Mouse (Mus musculus): Measurements from ENCODE around the gene Mdm4. TPM values are rescaled to one million over a fixed set of nuclear protein-coding genes. Genes with fewer than 3 reads are reported as not detected.
"Not testable (repeated sequence)": the region's sequence is repeated elsewhere in the genome, so short reads cannot be mapped to it uniquely, and the experiment has no call there.

Gene Mdm4
- polyA plus RNA-seq, 1 experiment from 2014 or later, result 31.9 TPM

DNA sequence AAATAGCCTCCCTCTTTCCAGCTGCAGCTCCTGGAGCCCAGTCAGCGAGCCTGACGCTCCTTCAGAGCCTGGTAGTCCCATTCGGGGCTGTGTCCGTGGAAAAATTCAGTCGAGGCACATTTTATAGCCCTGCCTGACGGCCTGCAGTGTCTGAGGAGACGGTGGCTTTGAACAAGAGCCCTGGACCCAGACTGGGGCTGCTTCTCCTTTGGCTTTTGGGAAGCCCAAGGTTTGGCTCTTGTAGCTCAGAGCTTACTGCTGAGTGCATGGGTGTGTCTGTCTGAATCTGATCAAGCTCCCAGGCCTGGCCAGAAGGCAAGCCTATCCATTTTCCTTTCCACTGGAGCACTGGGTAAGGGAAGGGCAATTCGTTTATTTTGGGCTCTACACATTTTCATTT is 17.2 kb upstream of the Mdm4 start:
- H3K27ac ChIP-seq, result peak overlapping the region; percentile 99
- peaks cover 68% of the 10 kb centered on the region for H3K4me1 ChIP-seq (replicated peaks)
- H3K27me3 ChIP-seq (ENCODE audit: insufficient read depth, poor library complexity, severe bottlenecking), result no peaks in the 10 kb centered on the region
- DNase-seq (ENCODE audit: low spot score), result no peak
- WGBS, result 44% methylated on average over 8 of the region's 8 CpGs
- peak overlapping the region; percentile 95 for H3K4me3 ChIP-seq
- H3K9me3 ChIP-seq, result no peaks in the 10 kb centered on the region
- 0 out of 2 replicates have a peak, but pooled peaks cover 13% of the 10 kb centered on the region for H3K36me3 ChIP-seq

GRCm38 (mm10) chr1:133046441-133046931 is 16.1 kb upstream of the Mdm4 start:
- Histone ChIP-seq H3K27me3 (ENCODE audit: insufficient read depth, poor library complexity, severe bottlenecking) (no peaks in the 10 kb centered on the region), H3K27ac (peak overlapping the region; percentile 99), H3K4me3 (peak overlapping the region; percentile 95), H3K4me1 (replicated peaks) (peaks cover 60% of the 10 kb centered on the region), H3K9me3 (no peaks in the 10 kb centered on the region), H3K36me3 (0 out of 2 replicates have a peak, but pooled peaks cover 8% of the 10 kb centered on the region)
- WGBS, result under 1% methylated on average over 33 of the region's 40 CpGs
- peak; percentile 63 for DNase-seq (ENCODE audit: low spot score)

DNA sequence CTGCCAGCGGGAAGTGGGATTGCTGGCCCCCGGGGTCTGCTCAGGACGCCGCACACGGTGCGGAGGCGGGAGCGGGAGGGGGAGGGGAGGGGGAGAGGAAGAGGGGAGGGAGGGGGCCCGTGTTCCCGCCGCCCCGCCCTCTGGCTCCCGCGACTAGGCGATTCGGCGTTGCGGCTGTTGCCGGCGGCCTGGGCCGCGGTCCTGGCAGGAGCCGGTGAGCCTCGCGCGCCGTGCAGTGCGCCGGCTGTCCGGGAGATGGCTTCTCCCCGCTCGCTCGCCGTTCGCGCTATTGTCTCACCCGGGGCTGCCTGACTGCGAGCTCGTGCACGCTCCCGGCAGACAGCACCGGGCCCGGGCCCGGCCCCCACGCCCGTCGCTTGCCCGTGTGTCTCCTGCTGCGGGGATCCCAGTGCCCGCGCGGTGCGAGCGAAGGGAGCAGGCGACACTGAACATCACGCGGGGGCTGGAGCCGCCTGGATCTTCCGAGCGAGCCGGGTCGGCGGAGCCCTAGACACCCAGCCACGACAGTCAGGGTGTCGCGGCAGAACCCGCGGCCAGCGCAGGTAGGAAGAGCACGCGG is 15.6 kb upstream of the Mdm4 start:
- peaks cover 60% of the 10 kb centered on the region for H3K4me1 ChIP-seq (replicated peaks)

DNA sequence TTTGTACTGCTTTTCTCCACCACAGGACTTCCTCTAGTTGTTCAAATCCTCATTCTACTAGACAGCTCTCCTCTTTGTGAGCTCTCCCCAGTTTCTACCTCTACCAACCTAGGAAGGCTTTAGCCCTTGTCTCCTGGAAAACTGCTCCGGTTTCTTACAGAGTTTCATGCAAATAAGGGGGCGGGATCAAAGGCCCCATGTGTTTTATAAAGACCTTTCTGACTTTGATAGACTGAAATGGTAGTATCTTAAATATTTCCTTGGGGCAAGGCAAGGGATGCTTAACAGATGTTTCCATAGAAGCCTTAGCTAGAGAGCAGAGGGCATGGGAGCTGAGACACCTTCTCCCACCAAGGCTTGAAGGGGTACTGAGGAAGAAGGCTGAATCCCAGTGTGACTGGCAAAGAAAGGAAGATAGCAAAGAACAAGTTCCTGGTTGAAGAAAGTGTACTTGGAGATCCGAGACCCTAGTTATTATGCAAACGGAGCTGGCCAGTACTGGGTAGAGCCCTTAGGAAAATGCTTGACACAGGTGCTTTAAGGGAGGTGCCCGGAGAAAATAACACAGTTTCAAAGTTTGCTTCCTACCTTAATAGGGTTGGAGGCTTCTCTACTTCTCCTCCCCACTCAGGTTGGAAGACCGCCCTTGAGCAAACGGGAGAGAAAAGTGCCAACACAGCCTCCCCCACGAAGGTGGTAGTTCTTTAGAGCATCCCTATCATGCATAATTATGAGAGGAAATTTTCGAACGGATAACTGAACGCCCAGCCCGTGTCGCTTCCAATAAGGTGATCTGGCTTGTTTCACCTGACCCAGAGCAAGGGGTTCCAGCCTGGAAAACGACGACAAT is 14.9 kb upstream of the Mdm4 start, which contains the start of gene Pik3c2b:
TSS of gene Pik3c2b (plus strand) at position 657 of the 850 bp plus-strand sequence.
- WGBS, result 3% methylated on average over 15 of the region's 15 CpGs
- H3K27me3 ChIP-seq (ENCODE audit: insufficient read depth, poor library complexity, severe bottlenecking), result no peaks in the 10 kb centered on the region
- H3K4me3 ChIP-seq, result peak within 1 kb of the TSS; percentile 95
- no peak for DNase-seq (ENCODE audit: low spot score)
- H3K4me1 ChIP-seq (replicated peaks), result peaks cover 53% of the 10 kb centered on the region
- peak within 1 kb of the TSS; percentile 99 for H3K27ac ChIP-seq
- no peaks in the 10 kb centered on the region for H3K36me3 ChIP-seq
- H3K9me3 ChIP-seq, result no peaks in the 10 kb centered on the region

More for the DNA sequence above, 15.6 kb upstream of the Mdm4 start:
- peak; percentile 84 for DNase-seq (ENCODE audit: low spot score)
- Histone ChIP-seq H3K27me3 (ENCODE audit: insufficient read depth, poor library complexity, severe bottlenecking) (no peaks in the 10 kb centered on the region), H3K9me3 (no peaks in the 10 kb centered on the region), H3K4me3 (peak overlapping the region; percentile 95), H3K27ac (peak overlapping the region; percentile 99), H3K36me3 (0 out of 2 replicates have a peak, but pooled peaks cover 4% of the 10 kb centered on the region)
- WGBS, result under 1% methylated on average over 70 of the region's 71 CpGs

GRCm38 (mm10) chr1:133039505-133039949 is 9.2 kb upstream of the Mdm4 start:
- no peak overlapping the region for H3K27ac ChIP-seq

DNA sequence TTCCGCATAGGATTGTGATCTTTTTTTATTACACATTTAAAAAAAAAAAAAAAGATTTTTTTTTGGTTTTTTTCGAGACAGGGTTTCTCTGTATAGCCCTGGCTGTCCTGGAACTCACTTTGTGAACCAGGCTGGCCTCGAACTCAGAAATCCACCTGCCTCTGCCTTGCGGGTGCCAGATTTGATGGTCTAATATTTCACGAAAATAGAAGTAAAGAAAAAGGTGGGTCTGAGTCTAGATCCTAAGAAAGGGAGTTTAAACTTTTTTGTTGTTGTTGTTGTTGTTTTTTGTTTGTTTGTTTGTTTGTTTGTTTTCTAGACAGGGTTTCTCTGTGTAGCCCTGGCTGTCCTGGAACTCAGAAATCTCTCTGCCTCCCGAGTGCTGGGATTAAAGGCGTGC is 4.3 kb upstream of the Mdm4 start:
- peaks cover 11% of the 10 kb centered on the region for H3K4me1 ChIP-seq (replicated peaks)

More at GRCm38 (mm10) chr1:133039505-133039949, 9.2 kb upstream of the Mdm4 start:
- Histone ChIP-seq H3K4me1 (replicated peaks) (no peaks in the 10 kb centered on the region; the same call in 1 of the 2 replicates), H3K9me3 (no peaks in the 10 kb centered on the region), H3K36me3 (no peaks in the 10 kb centered on the region), H3K27me3 (ENCODE audit: insufficient read depth, poor library complexity, severe bottlenecking) (no peaks in the 10 kb centered on the region), H3K4me3 (no peak overlapping the region)
- DNase-seq (ENCODE audit: low spot score), result peak; percentile 66
- WGBS, result 13% methylated on average over 4 of the region's 4 CpGs

DNA sequence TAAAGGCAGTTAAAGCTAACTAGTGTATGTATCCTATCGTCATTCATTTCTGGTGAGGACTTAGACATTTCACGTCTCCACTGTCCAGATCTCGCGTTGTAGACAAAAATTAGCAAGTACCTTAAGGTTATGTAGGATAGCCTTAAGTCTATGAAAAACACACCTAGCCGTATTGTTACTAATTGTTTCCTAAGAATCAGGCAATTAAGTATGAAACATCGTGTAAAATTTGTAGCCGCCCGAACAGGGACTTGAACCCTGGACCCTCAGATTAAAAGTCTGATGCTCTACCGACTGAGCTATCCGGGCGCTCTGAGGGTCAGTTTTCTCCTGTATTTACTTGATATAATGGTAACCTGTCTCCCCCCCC is 3.7 kb upstream of the Mdm4 start:
- no peaks in the 10 kb centered on the region for H3K9me3 ChIP-seq
- H3K36me3 ChIP-seq, result no peaks in the 10 kb centered on the region
- H3K27me3 ChIP-seq (ENCODE audit: insufficient read depth, poor library complexity, severe bottlenecking), result no peaks in the 10 kb centered on the region
- H3K4me1 ChIP-seq (replicated peaks), result peaks cover 11% of the 10 kb centered on the region
- DNase-seq (ENCODE audit: low spot score), result peak; percentile 65
- peak overlapping the region; percentile 62 for H3K4me3 ChIP-seq
- 6% methylated on average over 11 of the region's 11 CpGs for WGBS
- no peak overlapping the region for H3K27ac ChIP-seq

More for the DNA sequence above, 4.3 kb upstream of the Mdm4 start:
- not testable (repeated sequence) for H3K9me3 ChIP-seq; H3K4me3 ChIP-seq; H3K27me3 ChIP-seq (ENCODE audit: insufficient read depth, poor library complexity, severe bottlenecking); H3K36me3 ChIP-seq; DNase-seq (ENCODE audit: low spot score); H3K27ac ChIP-seq
- WGBS, result 64% methylated on average over 7 of the region's 7 CpGs

- WGBS, result under 1% methylated on average over 28 of the region's 28 CpGs
- peak overlapping the region; percentile 62 for H3K4me3 ChIP-seq
- H3K27ac ChIP-seq, result peak overlapping the region; percentile 77
These were observed 3.1 kb upstream of the Mdm4 start for GRCm38 (mm10) chr1:133033316-133034090.

GRCm38 (mm10) chr1:133032981-133033315 is 2.6 kb upstream of the Mdm4 start:
- Histone ChIP-seq H3K36me3 (no peaks in the 10 kb centered on the region), H3K4me1 (replicated peaks) (peaks cover 11% of the 10 kb centered on the region), H3K4me3 (peak overlapping the region; percentile 62), H3K27me3 (ENCODE audit: insufficient read depth, poor library complexity, severe bottlenecking) (no peaks in the 10 kb centered on the region), H3K9me3 (no peaks in the 10 kb centered on the region), H3K27ac (peak overlapping the region; percentile 77)
- 10% methylated on average over 5 of the region's 5 CpGs for WGBS
- peak; percentile 38 for DNase-seq (ENCODE audit: low spot score)

More at GRCm38 (mm10) chr1:133033316-133034090, 3.1 kb upstream of the Mdm4 start:
- peaks cover 11% of the 10 kb centered on the region for H3K4me1 ChIP-seq (replicated peaks)
- no peaks in the 10 kb centered on the region for H3K27me3 ChIP-seq (ENCODE audit: insufficient read depth, poor library complexity, severe bottlenecking)
- H3K9me3 ChIP-seq, result no peaks in the 10 kb centered on the region
- no peaks in the 10 kb centered on the region for H3K36me3 ChIP-seq
- peak; percentile 85 for DNase-seq (ENCODE audit: low spot score)

DNA sequence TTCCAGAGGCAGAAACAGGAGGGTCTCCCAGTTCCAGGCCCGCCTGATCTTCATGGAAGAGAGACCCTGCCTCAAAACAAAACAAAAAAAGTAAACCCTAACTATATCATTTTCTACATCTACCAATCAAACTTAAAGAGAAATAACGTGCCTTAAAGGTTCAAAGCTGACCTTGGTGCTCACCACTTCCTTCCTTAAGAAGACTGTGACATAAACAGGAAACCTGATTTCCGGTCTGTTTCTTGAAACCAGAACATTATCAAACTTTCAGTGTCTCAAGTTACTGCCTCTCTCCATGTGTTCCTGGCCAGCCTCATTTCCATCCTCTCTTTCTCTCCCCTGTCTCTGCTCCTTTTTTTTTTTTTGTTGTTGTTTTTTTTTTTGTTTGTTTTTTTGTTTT is 617 bp downstream of the Mdm4 start:
- no peak for DNase-seq (ENCODE audit: low spot score)
- no peak overlapping the region for H3K4me3 ChIP-seq
- peaks cover 11% of the 10 kb centered on the region for H3K4me1 ChIP-seq (replicated peaks)
- WGBS, result 80% methylated on average over 3 of the region's 3 CpGs
- H3K9me3 ChIP-seq, result no peaks in the 10 kb centered on the region
- H3K36me3 ChIP-seq, result no peaks in the 10 kb centered on the region
- H3K27me3 ChIP-seq (ENCODE audit: insufficient read depth, poor library complexity, severe bottlenecking), result no peaks in the 10 kb centered on the region
- no peak overlapping the region for H3K27ac ChIP-seq

DNA sequence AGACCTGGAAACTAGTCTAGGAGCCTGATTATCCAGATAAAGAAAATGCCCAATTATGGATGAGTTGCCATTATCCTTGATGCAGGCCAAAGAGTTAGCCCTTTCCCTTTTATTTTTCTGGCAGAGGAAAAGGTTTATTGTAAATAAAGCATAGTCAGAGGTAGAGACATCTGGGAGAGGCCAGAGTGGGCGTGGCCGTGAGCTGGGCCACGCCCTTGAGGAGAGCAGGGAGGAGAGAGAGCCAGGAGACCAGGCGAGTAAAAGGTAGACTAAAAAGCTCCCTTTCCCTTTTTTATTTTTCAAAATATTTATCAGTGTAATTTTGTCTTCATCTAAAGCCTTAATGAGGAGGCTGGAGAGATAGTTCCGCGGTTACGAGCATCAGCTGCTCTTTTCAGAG is 2.4 kb downstream of the Mdm4 start:
- 40% methylated on average over 7 of the region's 7 CpGs for WGBS
- Histone ChIP-seq H3K4me3 (no peak overlapping the region), H3K9me3 (no peaks in the 10 kb centered on the region), H3K27me3 (ENCODE audit: insufficient read depth, poor library complexity, severe bottlenecking) (no peaks in the 10 kb centered on the region), H3K4me1 (replicated peaks) (peaks cover 15% of the 10 kb centered on the region), H3K27ac (no peak overlapping the region), H3K36me3 (peaks cover 3% of the 10 kb centered on the region; the same call in 1 of the 2 replicates)
- DNase-seq (ENCODE audit: low spot score), result no peak

DNA sequence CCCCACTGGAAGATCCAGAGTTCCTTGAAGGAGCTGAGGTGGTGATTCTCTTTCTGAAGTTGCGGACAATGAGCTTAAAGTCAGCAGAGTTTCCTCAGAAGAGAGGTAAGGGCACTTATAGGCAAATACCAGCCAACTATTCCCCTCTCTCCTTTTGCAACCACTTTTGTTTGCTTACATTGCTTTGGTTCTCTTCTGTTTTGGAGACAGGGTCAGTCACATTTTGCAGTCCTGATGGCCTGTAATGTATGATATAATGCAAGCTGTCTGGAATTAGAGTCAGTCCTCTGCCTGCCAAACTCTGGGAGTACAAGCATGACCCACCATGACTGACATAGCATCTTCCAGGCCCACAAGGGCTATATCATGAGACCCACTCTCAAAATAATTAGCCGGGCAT is 3.2 kb downstream of the Mdm4 start:
- Histone ChIP-seq H3K4me1 (replicated peaks) (peaks cover 9% of the 10 kb centered on the region), H3K27ac (no peak overlapping the region), H3K36me3 (peaks cover 9% of the 10 kb centered on the region), H3K27me3 (ENCODE audit: insufficient read depth, poor library complexity, severe bottlenecking) (no peaks in the 10 kb centered on the region), H3K9me3 (no peaks in the 10 kb centered on the region), H3K4me3 (no peak overlapping the region)
- no peak for DNase-seq (ENCODE audit: low spot score)
- WGBS, result 92% methylated on average over 2 of the region's 2 CpGs
